Mouse (Mus musculus) brain, adult 2 months (tissue): ENCODE data around the gene Olfr1373.

Source experiments
- DNase-seq: peaks from one replicate; pipeline ENCODE4 v3.0.0; 2011; ENCODE audit warnings: low read depth, low spot score

The Olfr1373 gene

DNA sequence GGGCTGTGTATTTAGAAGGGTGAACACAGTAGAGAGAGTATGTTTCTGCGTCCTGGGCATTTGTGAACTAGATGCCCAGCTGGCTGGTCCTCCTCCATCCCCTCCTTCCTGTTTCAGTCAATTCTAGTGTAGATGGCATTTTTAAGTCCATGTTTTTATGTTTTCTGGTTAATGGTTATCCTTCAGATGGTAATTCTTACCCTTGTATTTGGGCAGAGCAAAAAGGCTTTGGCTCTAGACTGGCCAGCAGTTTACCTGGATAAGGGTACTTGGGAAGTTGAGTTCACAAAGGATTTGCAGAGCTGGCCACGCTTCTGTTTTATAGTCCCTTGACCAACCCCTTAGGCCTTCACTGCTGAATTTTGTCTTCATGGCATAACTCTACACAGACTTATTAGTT is 39.3 kb downstream of the Olfr1373 start:
- no peak for DNase-seq

GRCm38 (mm10) chr11:52105503-52105902 is 39.8 kb downstream of the Olfr1373 start:
- DNase-seq: no peak

GRCm38 (mm10) chr11:52102977-52103376 is 42.4 kb downstream of the Olfr1373 start:
- DNase-seq: no peak

- peak; percentile 30 for DNase-seq
These were observed 45.5 kb downstream of the Olfr1373 start for GRCm38 (mm10) chr11:52099771-52100219.

GRCm38 (mm10) chr11:52099031-52099761 is 46.1 kb downstream of the Olfr1373 start:
- peak; percentile 64 for DNase-seq

DNA sequence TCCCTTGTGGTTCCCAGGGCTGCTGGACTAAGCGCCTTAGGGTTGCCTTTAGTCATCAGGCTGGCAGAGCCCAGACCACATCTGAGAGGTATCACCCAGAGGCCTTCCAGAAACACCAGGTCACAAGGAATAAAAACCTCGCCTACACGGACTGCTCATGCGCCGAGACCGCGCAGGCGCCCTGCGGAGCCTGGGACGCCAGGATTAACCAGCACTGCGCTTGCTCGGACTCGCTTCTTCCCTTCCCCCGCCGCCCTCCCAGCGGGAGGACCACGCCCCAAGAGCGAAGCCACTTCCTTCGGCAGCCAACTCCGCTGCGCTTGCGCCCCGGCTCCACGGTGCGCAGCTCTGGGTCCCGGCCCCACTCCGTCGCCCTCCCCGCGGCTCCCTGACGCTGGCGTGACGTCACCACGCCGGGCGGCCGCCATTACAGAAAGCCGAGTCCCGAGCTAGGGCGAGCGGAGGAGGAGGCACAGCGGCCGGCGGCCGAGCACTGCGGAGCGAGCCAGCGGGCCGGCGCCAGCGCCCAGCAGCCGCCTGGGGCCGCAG is 46.9 kb downstream of the Olfr1373 start, which contains the start of gene Ppp2ca:
Ppp2ca (plus strand) TSS at position 284 of the 549 bp plus-strand sequence.
- peak; percentile 100 for DNase-seq

DNA sequence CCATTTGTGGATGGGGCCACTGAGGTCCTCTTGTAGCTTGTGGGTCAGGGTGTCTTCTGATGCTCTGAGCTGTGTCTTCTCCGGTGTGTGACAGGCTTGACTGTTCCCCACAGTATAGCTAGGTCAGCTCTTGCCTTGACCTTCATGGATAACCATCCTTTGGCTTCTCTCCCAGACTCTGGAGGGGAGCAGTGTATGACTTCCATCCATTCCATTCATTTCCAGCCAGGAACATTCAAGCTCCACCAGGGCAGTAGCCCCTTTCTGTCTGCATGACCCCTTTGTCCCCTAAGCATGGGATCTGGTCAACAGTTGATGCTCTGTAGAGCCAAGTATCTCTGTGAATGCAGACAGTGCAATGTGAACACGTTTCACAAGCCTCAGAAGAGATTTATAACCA is 47.7 kb downstream of the Olfr1373 start:
- DNase-seq: peak; percentile 32

GRCm38 (mm10) chr11:52097016-52097415 is 48.3 kb downstream of the Olfr1373 start:
- DNase-seq: no peak
